Mouse (Mus musculus) CH12.LX (cell line): ENCODE results near the gene Trp63. TPM values are rescaled to one million over a fixed set of nuclear protein-coding genes. Genes with fewer than 3 reads are reported as not detected.

ENCODE experiments used
- DNase-seq: peaks from one replicate; pipeline ENCODE4 v3.0.0-alpha.2; 2013; ENCODE audit errors: extremely low read depth
- H3K27ac ChIP-seq: 2 replicates; pipeline ENCODE4 v1.5.1; 2012; ENCODE audit warnings: low read depth, mild to moderate bottlenecking, control low read depth, moderate library complexity; ENCODE audit not compliant: insufficient read depth
- H3K27me3 ChIP-seq: replicated peaks from 2 replicates; pipeline ENCODE3; 2012; ENCODE audit warnings: inconsistent platforms
- H3K36me3 ChIP-seq, 2 experiments: replicated peaks in 1 of 2; 2 replicates each; pipeline versions ENCODE3 to v1.6.1; 2012; ENCODE audit warnings: inconsistent platforms in 1 of 2, low read length in 1 of 2, mild to moderate bottlenecking in 1 of 2, mixed read lengths in 1 of 2, moderate library complexity in 1 of 2; ENCODE audit not compliant: control insufficient read depth in 1 of 2, insufficient read depth in 1 of 2
- H3K4me1 ChIP-seq, 2 experiments: 2 replicates each; pipeline ENCODE4 v1.6.1; 2012; ENCODE audit warnings: inconsistent platforms in 1 of 2, moderate library complexity in 1 of 2; ENCODE audit not compliant: insufficient read depth in 2 of 2, control insufficient read depth in 1 of 2
- H3K4me2 ChIP-seq: 2 replicates; pipeline ENCODE4 v1.6.1; 2012; ENCODE audit warnings: low read depth, mild to moderate bottlenecking, control low read depth; ENCODE audit not compliant: poor library complexity, insufficient read depth, severe bottlenecking
- H3K4me3 ChIP-seq, 3 experiments: fragments of 150-350 bp in 1 of 3; sonication (generic) in 1 of 3; replicated peaks in 1 of 3; 2 replicates each; pipeline versions ENCODE3 to v1.5.1; 2011 to 2012; ENCODE audit warnings: low read depth in 2 of 3, low read length in 2 of 3, mild to moderate bottlenecking in 2 of 3, moderate library complexity in 2 of 3, control low read depth in 1 of 3, improper control_type of control experiment in 1 of 3, inconsistent platforms in 1 of 3, mixed read lengths in 1 of 3; ENCODE audit not compliant: poor library complexity in 1 of 3
- H3K79me2 ChIP-seq: replicated peaks from 2 replicates; pipeline ENCODE4 v1.6.1; 2012; ENCODE audit warnings: mild to moderate bottlenecking, moderate library complexity; ENCODE audit not compliant: control insufficient read depth, poor library complexity, insufficient read depth, severe bottlenecking; ENCODE audit errors: extremely low read depth
- H3K9ac ChIP-seq: 2 replicates; pipeline ENCODE4 v1.6.1; 2012; ENCODE audit warnings: low read depth, mild to moderate bottlenecking, control low read depth, moderate library complexity; ENCODE audit not compliant: insufficient read depth
- H3K9me3 ChIP-seq: replicated peaks from 2 replicates; pipeline ENCODE3; 2012; ENCODE audit warnings: low read length, inconsistent platforms, mixed read lengths
- CTCF ChIP-seq, 2 experiments: IDR thresholded peaks in 1 of 2; conservative IDR thresholded peaks in 1 of 2; 2 replicates each; pipeline ENCODE4 v1.5.1; 2011 to 2012; ENCODE audit warnings: low read depth in 2 of 2, low read length in 2 of 2, improper control_type of control experiment in 1 of 2, inconsistent platforms in 1 of 2, mild to moderate bottlenecking in 1 of 2, moderate library complexity in 1 of 2
- ELF1 ChIP-seq: IDR thresholded peaks from 2 replicates; pipeline ENCODE4 v1.6.1; 2014; ENCODE audit warnings: low read depth, mild to moderate bottlenecking, inconsistent platforms, low read length, improper control_type of control experiment
- EP300 ChIP-seq: IDR thresholded peaks from 2 replicates; pipeline ENCODE4 v1.6.1; 2011; ENCODE audit warnings: low read length, improper control_type of control experiment
- ETS1 ChIP-seq: conservative IDR thresholded peaks from 2 replicates; pipeline ENCODE4 v1.6.1; 2012; ENCODE audit warnings: low read depth, mild to moderate bottlenecking, inconsistent platforms, low read length, improper control_type of control experiment, moderate library complexity
- GABPA ChIP-seq: IDR thresholded peaks from 2 replicates; pipeline ENCODE4 v1.6.1; 2012; ENCODE audit warnings: low read depth, low read length, improper control_type of control experiment, inconsistent platforms; ENCODE audit not compliant: insufficient replicate concordance
- IRF4 ChIP-seq: IDR thresholded peaks from 2 replicates; pipeline ENCODE4 v1.6.1; 2014; ENCODE audit warnings: low read depth, mild to moderate bottlenecking, inconsistent platforms, low read length, improper control_type of control experiment
- JUN ChIP-seq: IDR thresholded peaks from 2 replicates; pipeline ENCODE4 v1.6.1; 2011; ENCODE audit warnings: low read depth, mild to moderate bottlenecking, low read length, improper control_type of control experiment, moderate library complexity; ENCODE audit not compliant: insufficient read depth
- JUND ChIP-seq: conservative IDR thresholded peaks from 2 replicates; pipeline ENCODE4 v1.6.1; 2011; ENCODE audit warnings: low read depth, low read length, improper control_type of control experiment
- KAT2A ChIP-seq: IDR thresholded peaks from 2 replicates; pipeline ENCODE4 v1.6.1; 2012; ENCODE audit warnings: low read length, improper control_type of control experiment, inconsistent platforms; ENCODE audit not compliant: insufficient replicate concordance
- MAFK ChIP-seq: IDR thresholded peaks from 2 replicates; pipeline ENCODE4 v1.6.1; 2011; ENCODE audit warnings: low read length, improper control_type of control experiment; ENCODE audit not compliant: insufficient replicate concordance
- MAX ChIP-seq: IDR thresholded peaks from 2 replicates; pipeline ENCODE4 v1.6.1; 2011; ENCODE audit warnings: low read length, improper control_type of control experiment
- MEF2A ChIP-seq: IDR thresholded peaks from 2 replicates; pipeline ENCODE4 v1.6.1; 2014; ENCODE audit warnings: low read depth, mild to moderate bottlenecking, inconsistent platforms, low read length, improper control_type of control experiment, borderline replicate concordance
- MYC ChIP-seq: IDR thresholded peaks from 2 replicates; pipeline ENCODE4 v1.6.1; 2011; ENCODE audit warnings: low read depth, mild to moderate bottlenecking, improper control_type of control experiment, low read length
- NELFE ChIP-seq: IDR thresholded peaks from 2 replicates; pipeline ENCODE4 v1.6.1; 2011; ENCODE audit warnings: low read depth, low read length, improper control_type of control experiment
- PAX5 ChIP-seq: IDR thresholded peaks from 2 replicates; pipeline ENCODE4 v1.6.1; 2012; ENCODE audit warnings: low read length, inconsistent platforms, mixed read lengths
- POLR2A ChIP-seq: IDR thresholded peaks from 2 replicates; pipeline ENCODE4 v1.6.1; 2011; ENCODE audit warnings: low read depth, mild to moderate bottlenecking, improper control_type of control experiment, low read length
- POLR2AphosphoS2 ChIP-seq: IDR thresholded peaks from 2 replicates; pipeline ENCODE4 v1.6.1; 2011; ENCODE audit warnings: low read depth, low read length, improper control_type of control experiment
- RAD21 ChIP-seq: IDR thresholded peaks from 2 replicates; pipeline ENCODE4 v1.6.1; 2011; ENCODE audit warnings: low read depth, mild to moderate bottlenecking, low read length, improper control_type of control experiment, moderate library complexity
- RCOR1 ChIP-seq: conservative IDR thresholded peaks from 2 replicates; pipeline ENCODE4 v1.6.1; 2012; ENCODE audit warnings: low read depth, mild to moderate bottlenecking, inconsistent platforms, low read length, improper control_type of control experiment
- SIN3A ChIP-seq: IDR thresholded peaks from 2 replicates; pipeline ENCODE4 v1.6.1; 2012; ENCODE audit warnings: low read length, improper control_type of control experiment, inconsistent platforms
- TBP ChIP-seq: conservative IDR thresholded peaks from 2 replicates; pipeline ENCODE4 v1.6.1; 2011; ENCODE audit warnings: low read depth, low read length, improper control_type of control experiment
- TCF12 ChIP-seq: IDR thresholded peaks from 2 replicates; pipeline ENCODE4 v1.6.1; 2014; ENCODE audit warnings: low read depth, mild to moderate bottlenecking, inconsistent platforms, low read length, improper control_type of control experiment
- UBTF ChIP-seq: IDR thresholded peaks from 2 replicates; pipeline ENCODE4 v1.6.1; 2012; ENCODE audit warnings: low read depth, mild to moderate bottlenecking, inconsistent platforms, low read length, improper control_type of control experiment, moderate library complexity
- USF1 ChIP-seq: IDR thresholded peaks from 2 replicates; pipeline ENCODE4 v1.6.1; 2014; ENCODE audit warnings: low read depth, mild to moderate bottlenecking, inconsistent platforms, low read length, improper control_type of control experiment
- USF2 ChIP-seq: conservative IDR thresholded peaks from 2 replicates; pipeline ENCODE4 v1.6.1; 2011; ENCODE audit warnings: low read depth, low read length, improper control_type of control experiment
- ZC3H11A ChIP-seq: IDR thresholded peaks from 2 replicates; pipeline ENCODE4 v1.6.1; 2012; ENCODE audit warnings: low read depth, mild to moderate bottlenecking, inconsistent platforms, low read length, improper control_type of control experiment
- ZKSCAN1 ChIP-seq: IDR thresholded peaks from 2 replicates; pipeline ENCODE4 v1.6.1; 2012; ENCODE audit warnings: low read depth, inconsistent platforms, low read length, improper control_type of control experiment, borderline replicate concordance
- ZNF384 ChIP-seq: IDR thresholded peaks from 2 replicates; pipeline ENCODE4 v1.6.1; 2012; ENCODE audit warnings: low read depth, low read length, improper control_type of control experiment, inconsistent platforms
- dilution Hi-C: fragments of 300-500 bp; cut with MboI; formaldehyde crosslinking; loops from 2 replicates; pipeline ENCODE4 v1.14.3; 2020; ENCODE audit warnings: low sequenced_read_pairs; ENCODE audit not compliant: extremely low pct_unique_long_range_greater_than_20kb, extremely low pct_ligation_motif_present
- in situ Hi-C: fragments of 300-500 bp; cut with MboI; formaldehyde crosslinking; loops from 3 replicates; pipeline ENCODE4 v1.14.3; 2019; ENCODE audit warnings: low sequenced_read_pairs, low pct_ligation_motif_present, low pct_unique_long_range_greater_than_20kb, mixed read lengths
- polyA plus RNA-seq: library from polyadenylated mRNA; unstranded; fragments of >175 nt; gene quantifications from 2 replicates; pipeline ENCODE4 v1.2.1, GENCODE M21; 2012; ENCODE audit warnings: low read depth; ENCODE audit not compliant: insufficient read length
- total RNA-seq, 2 experiments: library from RNA; depleted of rRNA; stranded (reverse); fragments of 300-350 nt in 1 of 2; fragments of >200 nt in 1 of 2; gene quantifications; 2 replicates each; pipeline ENCODE4 v1.2.3; 2012 to 2014

The Trp63 gene
- total and polyA plus RNA-seq, 3 experiments: 10.5 to 28.0 (median 20.6) TPM

- no peak overlapping the region for H3K9ac ChIP-seq
- no peak for DNase-seq
- H3K9me3 ChIP-seq: no peaks in the 10 kb centered on the region
- no peak overlapping the region for H3K4me2 ChIP-seq
- no peaks in the 10 kb centered on the region for H3K27me3 ChIP-seq
- no peak overlapping the region for H3K4me3 ChIP-seq
- dilution Hi-C loops (no loop called here), in situ Hi-C loops (no loop called here)
- no peaks in the 10 kb centered on the region for H3K79me2 ChIP-seq
- peaks cover 7 to 62% of the 10 kb centered on the region in 2 experiments for H3K36me3 ChIP-seq
- TF ChIP-seq USF2 (no peak), MEF2A (no peak), ZNF384 (no peak), UBTF (no peak), PAX5 (no peak), IRF4 (no peak), TCF12 (no peak), TBP (no peak), MAX (no peak), SIN3A (no peak), RAD21 (no peak), GABPA (no peak), MYC (no peak), JUN (no peak), RCOR1 (no peak), ZKSCAN1 (no peak), CTCF (conservative IDR thresholded peaks at IDR 0.05 in 1 of 2, IDR thresholded peaks at IDR 0.05 in 1 of 2; ENCODE audit: low read depth in 2 of 2, low read length in 2 of 2) (no peak), MAFK (no peak), ELF1 (no peak)
- peaks cover 10 to 64% of the 10 kb centered on the region in 2 experiments for H3K4me1 ChIP-seq
- H3K27ac ChIP-seq: no peak overlapping the region
Measured at GRCm38 (mm10) chr16:25848474-25848873, 164.9 kb downstream of the Trp63 start.

DNA sequence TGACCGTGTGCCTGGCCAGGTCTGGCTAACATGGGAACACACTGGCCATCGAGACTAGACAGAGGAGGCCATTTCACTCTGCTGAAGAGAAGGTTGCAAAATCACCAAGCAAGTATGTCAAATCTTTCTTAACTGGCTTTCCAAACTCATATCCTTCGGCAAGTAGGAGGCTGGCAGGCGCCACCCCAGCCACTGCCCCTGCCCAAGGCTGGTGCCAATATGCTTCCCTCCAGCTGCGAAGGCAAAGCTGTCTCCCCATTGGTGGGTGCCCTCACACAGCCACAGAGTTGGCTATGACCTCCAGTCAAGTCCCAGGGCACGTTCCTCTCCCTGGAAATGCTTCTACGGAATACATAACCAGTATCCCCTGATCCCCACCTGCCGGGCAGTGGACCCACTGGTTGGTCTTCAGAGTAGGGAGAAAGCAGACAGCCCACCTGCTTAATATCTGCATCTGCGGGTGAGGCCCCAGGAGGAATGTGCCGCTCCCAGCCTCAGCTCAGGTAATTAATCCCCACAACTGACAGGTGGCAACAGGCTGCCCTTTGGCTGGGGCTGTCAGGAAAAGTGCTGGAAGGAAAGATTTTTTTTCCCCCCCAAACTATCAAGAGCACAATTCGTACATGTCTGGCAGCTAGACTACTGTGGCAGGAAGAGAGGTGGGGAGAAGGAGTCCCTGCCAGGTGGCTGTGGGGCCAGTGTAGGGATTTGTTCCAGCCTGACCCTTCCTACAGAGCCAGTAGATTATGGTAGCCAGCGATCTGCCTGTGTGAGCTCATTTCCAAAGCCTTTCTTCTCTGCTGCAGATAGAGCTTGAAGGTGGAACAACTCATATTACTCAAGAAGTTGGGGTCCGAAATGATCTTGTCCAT is 166.3 kb downstream of the Trp63 start:
- no peak for DNase-seq
- dilution Hi-C loops: no loop called here
- Histone ChIP-seq H3K27ac (no peak overlapping the region), H3K9ac (no peak overlapping the region), H3K79me2 (no peaks in the 10 kb centered on the region), H3K4me1 (peaks cover 9 to 58% of the 10 kb centered on the region in 2 experiments), H3K4me3 (no peak overlapping the region), H3K4me2 (no peak overlapping the region), H3K9me3 (no peaks in the 10 kb centered on the region), H3K27me3 (no peaks in the 10 kb centered on the region), H3K36me3 (peaks cover 9 to 66% of the 10 kb centered on the region in 2 experiments)
- no peak for TF ChIP-seq JUND
- TF ChIP-seq ZKSCAN1: no peak
- no peak for TF ChIP-seq POLR2AphosphoS2
- TF ChIP-seq POLR2A: no peak
- no peak for TF ChIP-seq ELF1
- TF ChIP-seq KAT2A: no peak
- no peak for TF ChIP-seq ZC3H11A
- no peak for TF ChIP-seq USF1
- no peak for TF ChIP-seq MEF2A
- TF ChIP-seq TCF12: no peak
- no peak for TF ChIP-seq TBP
- TF ChIP-seq NELFE: no peak
- TF ChIP-seq EP300: no peak
- TF ChIP-seq ETS1: no peak
- no peak for TF ChIP-seq PAX5
- TF ChIP-seq RAD21: no peak
- in situ Hi-C loops: no loop called here
